Mouse (Mus musculus) kidney, adult 2 months (tissue): ENCODE data around the gene Parp16. TPM values are rescaled to one million over a fixed set of nuclear protein-coding genes. Genes with fewer than 3 reads are reported as not detected.

Experiments used
- DNase-seq: peaks from one replicate; pipeline ENCODE4 v3.0.0; 2021
- H3K27ac ChIP-seq: fragments of 200-500 bp; 2 replicates; pipeline ENCODE4 v1.5.1; 2012; ENCODE audit warnings: low read depth, low read length, control low read depth, inconsistent platforms; ENCODE audit not compliant: insufficient read depth
- H3K27me3 ChIP-seq: fragments of 200-500 bp; replicated peaks from 2 replicates; pipeline ENCODE4 v1.6.1; 2012; ENCODE audit warnings: mild to moderate bottlenecking, moderate library complexity, low read length, inconsistent platforms; ENCODE audit not compliant: control insufficient read depth, insufficient read depth
- H3K36me3 ChIP-seq: fragments of 200-500 bp; 2 replicates; pipeline ENCODE4 v1.6.1; 2012; ENCODE audit warnings: mild to moderate bottlenecking, moderate library complexity, low read length, inconsistent platforms; ENCODE audit not compliant: control insufficient read depth, insufficient read depth
- H3K4me1 ChIP-seq: fragments of 200-500 bp; 2 replicates; pipeline ENCODE4 v1.6.1; 2011; ENCODE audit warnings: low read length; ENCODE audit not compliant: control insufficient read depth, insufficient read depth
- H3K4me3 ChIP-seq: fragments of 200-500 bp; 2 replicates; pipeline ENCODE4 v1.5.1; 2011; ENCODE audit warnings: mild to moderate bottlenecking, low read depth, low read length, control low read depth; ENCODE audit not compliant: insufficient read depth
- CTCF ChIP-seq: fragments of 200-500 bp; conservative IDR thresholded peaks from 2 replicates; pipeline ENCODE4 v1.5.1; 2011; ENCODE audit warnings: low read depth, mild to moderate bottlenecking, control low read depth, low read length, moderate library complexity, mixed read lengths; ENCODE audit not compliant: insufficient read depth, insufficient read length
- POLR2A ChIP-seq: fragments of 200-500 bp; IDR thresholded peaks from one replicate; pipeline ENCODE4 v1.6.1; 2011; ENCODE audit warnings: low read depth, low read length, control low read depth
- WGBS: fragments of 180-500 bp; shearing (Covaris S2); methylation state at CpG from one replicate; pipeline ENCODE4 v1.1.7; 2018; 5-methylcytosine and 5-hydroxymethylcytosine counted together
- polyA plus RNA-seq: library from polyadenylated mRNA; depleted of rRNA; stranded (reverse); fragments of >200 nt; gene quantifications from 2 replicates; pipeline ENCODE4 v1.2.3, GENCODE M21; 2012

The Parp16 gene
- polyA plus RNA-seq, 1 experiment: 11.0 TPM

GRCm38 (mm10) chr9:65223927-65224326 is 28.8 kb downstream of the Parp16 start:
- H3K27me3 ChIP-seq: no peaks in the 10 kb centered on the region
- no peak for DNase-seq
- no peaks in the 10 kb centered on the region; the same call in 1 of the 2 replicates for H3K36me3 ChIP-seq
- H3K4me3 ChIP-seq: no peak overlapping the region
- H3K4me1 ChIP-seq: no peaks in the 10 kb centered on the region
- no peak overlapping the region for H3K27ac ChIP-seq
- 78% methylated on average over 6 of the region's 6 CpGs for WGBS
- TF ChIP-seq CTCF: no peak
- TF ChIP-seq POLR2A: no peak

- Histone ChIP-seq H3K4me1 (no peaks in the 10 kb centered on the region), H3K36me3 (no peaks in the 10 kb centered on the region; the same call in 1 of the 2 replicates), H3K4me3 (no peak overlapping the region), H3K27me3 (no peaks in the 10 kb centered on the region), H3K27ac (no peak overlapping the region)
- TF ChIP-seq POLR2A (no peak), CTCF (peak; percentile 21; the same call in 1 of the 2 replicates)
- DNase-seq: peak; percentile 56
- 32% methylated on average over 4 of the region's 4 CpGs for WGBS
Observed at GRCm38 (mm10) chr9:65225795-65226194, 30.6 kb downstream of the Parp16 start.

GRCm38 (mm10) chr9:65230250-65230649 is 35.1 kb downstream of the Parp16 start:
- WGBS: 80% methylated on average over 6 of the region's 6 CpGs
- TF ChIP-seq CTCF: peak; percentile 46
- no peak for TF ChIP-seq POLR2A
- DNase-seq: no peak
- Histone ChIP-seq H3K27ac (no peak overlapping the region), H3K4me3 (no peak overlapping the region), H3K36me3 (no peaks in the 10 kb centered on the region; the same call in 1 of the 2 replicates), H3K4me1 (no peaks in the 10 kb centered on the region), H3K27me3 (no peaks in the 10 kb centered on the region)

GRCm38 (mm10) chr9:65231284-65231683 is 36.1 kb downstream of the Parp16 start:
- H3K4me3 ChIP-seq: no peak overlapping the region
- 82% methylated on average over 8 of the region's 8 CpGs for WGBS
- no peaks in the 10 kb centered on the region for H3K27me3 ChIP-seq
- H3K27ac ChIP-seq: no peak overlapping the region
- no peaks in the 10 kb centered on the region; the same call in 1 of the 2 replicates for H3K36me3 ChIP-seq
- no peak for DNase-seq
- no peak for TF ChIP-seq POLR2A
- no peak for TF ChIP-seq CTCF
- no peaks in the 10 kb centered on the region for H3K4me1 ChIP-seq

- 76% methylated on average over 9 of the region's 9 CpGs for WGBS
- TF ChIP-seq POLR2A (no peak), CTCF (no peak)
- Histone ChIP-seq H3K4me3 (no peak overlapping the region), H3K36me3 (peaks cover 1% of the 10 kb centered on the region; the same call in 1 of the 2 replicates), H3K4me1 (no peaks in the 10 kb centered on the region), H3K27ac (peak overlapping the region; percentile 61; the same call in 1 of the 2 replicates), H3K27me3 (no peaks in the 10 kb centered on the region)
- DNase-seq: peak; percentile 12
Observed at GRCm38 (mm10) chr9:65233243-65233985, 38.3 kb downstream of the Parp16 start.

- no peak for DNase-seq
Observed at GRCm38 (mm10) chr9:65234734-65235133, 39.6 kb downstream of the Parp16 start.

GRCm38 (mm10) chr9:65235601-65236000 is 40.4 kb downstream of the Parp16 start:
- Histone ChIP-seq H3K4me1 (no peaks in the 10 kb centered on the region), H3K27me3 (no peaks in the 10 kb centered on the region), H3K36me3 (peaks cover 3% of the 10 kb centered on the region; the same call in 1 of the 2 replicates), H3K27ac (no peak overlapping the region), H3K4me3 (no peak overlapping the region)
- DNase-seq: no peak
- no peak for TF ChIP-seq CTCF
- no peak for TF ChIP-seq POLR2A
- 42% methylated on average over 1 of the region's 1 CpGs for WGBS

More at GRCm38 (mm10) chr9:65234734-65235133, 39.6 kb downstream of the Parp16 start:
- no peak overlapping the region for H3K4me3 ChIP-seq
- H3K27ac ChIP-seq: no peak overlapping the region
- H3K27me3 ChIP-seq: no peaks in the 10 kb centered on the region
- peaks cover 3% of the 10 kb centered on the region; the same call in 1 of the 2 replicates for H3K36me3 ChIP-seq
- no peaks in the 10 kb centered on the region for H3K4me1 ChIP-seq
- TF ChIP-seq POLR2A (no peak), CTCF (no peak)
- WGBS: 81% methylated on average over 3 of the region's 3 CpGs
